Mouse (Mus musculus): ENCODE data around the gene Gm13695. TPM values are rescaled to one million over a fixed set of nuclear protein-coding genes. Genes with fewer than 3 reads are reported as not detected.
"Not testable (repeated sequence)": the region's sequence is repeated elsewhere in the genome, so short reads cannot be mapped to it uniquely, and the experiment has no call there.

The Gm13695 gene
- polyA plus RNA-seq, 1 experiment from 2014 or later: not detected

DNA sequence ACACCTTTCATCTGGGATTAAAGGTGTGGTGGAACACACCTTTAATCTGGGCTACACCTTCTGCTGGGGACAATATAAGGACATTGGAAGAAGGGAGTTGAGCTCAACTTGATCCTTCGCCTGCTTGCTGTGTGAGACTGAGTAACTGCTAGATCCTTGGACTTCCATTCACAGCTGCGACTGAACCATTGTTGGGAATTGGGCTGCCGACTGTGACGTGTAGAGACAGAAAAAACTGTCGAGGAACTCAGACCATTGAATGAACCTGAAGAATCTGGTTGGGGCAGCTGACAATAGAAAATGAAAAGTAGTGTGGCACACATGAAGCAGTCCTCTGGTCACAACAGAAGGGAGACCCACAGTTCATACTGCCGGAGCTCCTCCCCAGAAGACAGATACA, 17.3 kb downstream of the Gm13695 start, which contains the start of gene Gm13697:
TSS of gene Gm13697 (plus strand) at position 301 of the 400 bp plus-strand sequence.
- H3K4me1 ChIP-seq (replicated peaks; ENCODE audit: control insufficient read depth, insufficient read depth, low read length); H3K27ac ChIP-seq (ENCODE audit: low read length); H3K27me3 ChIP-seq (replicated peaks; ENCODE audit: control insufficient read depth, insufficient read depth, low read length); ATAC-seq; H3K4me2 ChIP-seq (ENCODE audit: low read length); H3K9me3 ChIP-seq (ENCODE audit: control insufficient read depth, low read length); H3K9ac ChIP-seq (replicated peaks; ENCODE audit: low read depth, low read length); H3K4me3 ChIP-seq (replicated peaks; ENCODE audit: low read length); H3K36me3 ChIP-seq (ENCODE audit: control insufficient read depth, insufficient read depth): not testable (repeated sequence)
- WGBS: no CpG with 5 or more reads among the region's 6 CpGs

GRCm38 (mm10) chr2:83990253-83990652, 23.1 kb downstream of the Gm13695 start, which contains the start of gene Gm13691:
Gene Gm13691 (plus strand): TSS chr2:83990553.
- H3K36me3 ChIP-seq (ENCODE audit: control insufficient read depth, insufficient read depth); H3K4me2 ChIP-seq (ENCODE audit: low read length); H3K9me3 ChIP-seq (ENCODE audit: control insufficient read depth, low read length); ATAC-seq; H3K4me1 ChIP-seq (replicated peaks; ENCODE audit: control insufficient read depth, insufficient read depth, low read length); H3K27me3 ChIP-seq (replicated peaks; ENCODE audit: control insufficient read depth, insufficient read depth, low read length); H3K27ac ChIP-seq (ENCODE audit: low read length); H3K4me3 ChIP-seq (replicated peaks; ENCODE audit: low read length); H3K9ac ChIP-seq (replicated peaks; ENCODE audit: low read depth, low read length): not testable (repeated sequence)
- no CpG with 5 or more reads among the region's 6 CpGs for WGBS

DNA sequence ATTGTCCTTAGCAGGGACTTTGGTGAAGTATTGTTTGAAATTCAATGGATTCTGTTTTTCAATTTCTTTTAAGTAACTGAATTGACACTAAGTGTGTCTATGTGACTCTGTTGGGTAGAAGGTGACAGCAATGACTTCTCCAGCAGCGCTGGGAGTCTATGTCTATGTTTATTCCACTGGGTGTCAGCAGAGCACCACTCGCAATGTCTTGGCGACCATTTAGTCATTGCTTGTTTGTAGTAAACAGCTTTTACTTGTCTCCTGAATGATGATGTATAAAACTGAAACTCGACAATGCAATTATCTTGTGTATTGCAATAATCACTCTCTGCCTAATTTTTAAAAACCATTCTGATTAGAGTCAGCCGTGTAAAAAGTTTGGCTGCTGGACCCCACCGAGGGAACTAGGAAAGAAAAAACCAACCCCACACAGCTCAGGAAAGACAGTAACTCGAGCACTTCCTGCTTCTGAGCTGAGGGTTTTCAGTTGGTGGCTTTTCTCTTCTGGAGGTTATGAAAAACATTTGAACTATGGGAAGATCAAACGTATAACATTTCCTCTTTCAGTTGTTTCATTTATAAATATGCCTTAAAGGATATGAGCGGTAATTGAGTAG, 26.6 kb downstream of the Gm13695 start:
- 71% methylated on average over 7 of the region's 9 CpGs for WGBS
- not testable (repeated sequence) for H3K27me3 ChIP-seq (replicated peaks; ENCODE audit: control insufficient read depth, insufficient read depth, low read length); H3K4me3 ChIP-seq (replicated peaks; ENCODE audit: low read length); H3K4me2 ChIP-seq (ENCODE audit: low read length); H3K9ac ChIP-seq (replicated peaks; ENCODE audit: low read depth, low read length); H3K9me3 ChIP-seq (ENCODE audit: control insufficient read depth, low read length); ATAC-seq; H3K27ac ChIP-seq (ENCODE audit: low read length); H3K4me1 ChIP-seq (replicated peaks; ENCODE audit: control insufficient read depth, insufficient read depth, low read length); H3K36me3 ChIP-seq (ENCODE audit: control insufficient read depth, insufficient read depth)

- not testable (repeated sequence) for H3K9ac ChIP-seq (replicated peaks; ENCODE audit: low read depth, low read length); H3K4me2 ChIP-seq (ENCODE audit: low read length); H3K9me3 ChIP-seq (ENCODE audit: control insufficient read depth, low read length); H3K36me3 ChIP-seq (ENCODE audit: control insufficient read depth, insufficient read depth); ATAC-seq; H3K27ac ChIP-seq (ENCODE audit: low read length); H3K4me3 ChIP-seq (replicated peaks; ENCODE audit: low read length); H3K27me3 ChIP-seq (replicated peaks; ENCODE audit: control insufficient read depth, insufficient read depth, low read length); H3K4me1 ChIP-seq (replicated peaks; ENCODE audit: control insufficient read depth, insufficient read depth, low read length)
- no CpG with 5 or more reads among the region's 3 CpGs for WGBS
These were observed 27.4 kb downstream of the Gm13695 start for GRCm38 (mm10) chr2:83994526-83994925.

- H3K27ac ChIP-seq (ENCODE audit: low read length): no peak overlapping the region
- WGBS: 38% methylated on average over 1 of the region's 1 CpGs
- peak; percentile 91 for ATAC-seq
These were observed 41.8 kb downstream of the Gm13695 start for GRCm38 (mm10) chr2:84008913-84009312.

GRCm38 (mm10) chr2:84009818-84010217, 42.7 kb downstream of the Gm13695 start:
- no peak overlapping the region for H3K4me2 ChIP-seq (ENCODE audit: low read length)
- 88% methylated on average over 3 of the region's 3 CpGs for WGBS
- no peaks in the 10 kb centered on the region for H3K9me3 ChIP-seq (ENCODE audit: control insufficient read depth, low read length)
- H3K4me3 ChIP-seq (replicated peaks; ENCODE audit: low read length): no peak overlapping the region
- H3K4me1 ChIP-seq (replicated peaks; ENCODE audit: control insufficient read depth, insufficient read depth, low read length): peaks cover 2% of the 10 kb centered on the region; the same call in 1 of the 2 replicates
- ATAC-seq: no peak
- H3K9ac ChIP-seq (replicated peaks; ENCODE audit: low read depth, low read length): no peak overlapping the region
- H3K27ac ChIP-seq (ENCODE audit: low read length): no peak overlapping the region
- H3K27me3 ChIP-seq (replicated peaks; ENCODE audit: control insufficient read depth, insufficient read depth, low read length): no peaks in the 10 kb centered on the region
- no peaks in the 10 kb centered on the region for H3K36me3 ChIP-seq (ENCODE audit: control insufficient read depth, insufficient read depth)

More at GRCm38 (mm10) chr2:84008913-84009312, 41.8 kb downstream of the Gm13695 start:
- no peaks in the 10 kb centered on the region for H3K9me3 ChIP-seq (ENCODE audit: control insufficient read depth, low read length)
- no peak overlapping the region for H3K9ac ChIP-seq (replicated peaks; ENCODE audit: low read depth, low read length)
- no peak overlapping the region for H3K4me3 ChIP-seq (replicated peaks; ENCODE audit: low read length)
- H3K4me1 ChIP-seq (replicated peaks; ENCODE audit: control insufficient read depth, insufficient read depth, low read length): peaks cover 2% of the 10 kb centered on the region; the same call in 1 of the 2 replicates
- H3K36me3 ChIP-seq (ENCODE audit: control insufficient read depth, insufficient read depth): no peaks in the 10 kb centered on the region
- no peaks in the 10 kb centered on the region for H3K27me3 ChIP-seq (replicated peaks; ENCODE audit: control insufficient read depth, insufficient read depth, low read length)
- no peak overlapping the region for H3K4me2 ChIP-seq (ENCODE audit: low read length)

DNA sequence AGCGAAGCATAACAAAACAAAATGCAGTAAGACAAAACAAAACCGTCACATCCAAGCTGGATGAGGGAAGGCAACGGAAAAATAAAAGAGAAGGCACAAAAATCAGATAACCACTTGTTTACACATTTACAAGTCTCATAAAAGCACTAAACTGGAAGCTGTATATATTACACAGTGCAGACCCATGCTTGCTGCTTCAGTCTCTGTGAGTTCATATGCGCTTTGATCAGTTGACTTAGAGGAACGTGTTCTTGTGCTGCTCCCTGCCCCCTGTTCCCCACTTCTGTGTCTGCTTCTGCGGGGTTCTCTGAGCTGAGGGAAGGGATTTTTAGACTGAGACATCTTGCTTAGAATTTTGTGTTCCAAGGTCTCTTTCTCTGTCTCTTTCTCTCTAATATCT, 47.5 kb downstream of the Gm13695 start:
- H3K4me2 ChIP-seq (ENCODE audit: low read length): no peak overlapping the region
- no peaks in the 10 kb centered on the region for H3K9me3 ChIP-seq (ENCODE audit: control insufficient read depth, low read length)
- no peak for ATAC-seq
- no peak overlapping the region for H3K4me3 ChIP-seq (replicated peaks; ENCODE audit: low read length)
- no peaks in the 10 kb centered on the region for H3K27me3 ChIP-seq (replicated peaks; ENCODE audit: control insufficient read depth, insufficient read depth, low read length)
- no peak overlapping the region for H3K27ac ChIP-seq (ENCODE audit: low read length)
- no peak overlapping the region for H3K9ac ChIP-seq (replicated peaks; ENCODE audit: low read depth, low read length)
- no peaks in the 10 kb centered on the region for H3K4me1 ChIP-seq (replicated peaks; ENCODE audit: control insufficient read depth, insufficient read depth, low read length)
- H3K36me3 ChIP-seq (ENCODE audit: control insufficient read depth, insufficient read depth): no peaks in the 10 kb centered on the region
- 75% methylated on average over 6 of the region's 6 CpGs for WGBS

DNA sequence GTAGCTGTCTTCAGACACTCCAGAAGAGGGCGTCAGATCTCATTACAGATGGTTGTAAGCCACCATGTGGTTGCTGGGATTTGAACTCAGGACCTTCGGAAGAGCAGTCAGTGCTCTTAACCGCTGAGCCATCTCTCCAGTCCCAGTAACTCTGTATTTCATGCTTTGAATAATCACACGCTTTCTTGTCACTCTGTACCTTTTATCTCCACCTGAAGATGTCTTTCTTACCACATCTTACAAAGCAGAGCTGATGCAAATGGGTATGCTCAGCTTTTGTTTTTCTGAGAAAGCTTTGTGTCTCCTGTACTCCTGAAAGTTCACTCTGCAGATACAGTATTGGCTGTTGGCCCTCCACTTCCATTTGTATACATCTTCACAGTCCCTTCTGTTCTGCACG, 49.2 kb downstream of the Gm13695 start:
- not testable (repeated sequence) for H3K36me3 ChIP-seq (ENCODE audit: control insufficient read depth, insufficient read depth); H3K4me3 ChIP-seq (replicated peaks; ENCODE audit: low read length); H3K9me3 ChIP-seq (ENCODE audit: control insufficient read depth, low read length); H3K27me3 ChIP-seq (replicated peaks; ENCODE audit: control insufficient read depth, insufficient read depth, low read length); H3K27ac ChIP-seq (ENCODE audit: low read length); ATAC-seq; H3K4me2 ChIP-seq (ENCODE audit: low read length); H3K9ac ChIP-seq (replicated peaks; ENCODE audit: low read depth, low read length); H3K4me1 ChIP-seq (replicated peaks; ENCODE audit: control insufficient read depth, insufficient read depth, low read length)
- WGBS: 83% methylated on average over 5 of the region's 5 CpGs

- no peaks in the 10 kb centered on the region for H3K9me3 ChIP-seq (ENCODE audit: control insufficient read depth, low read length)
- no peak overlapping the region for H3K4me3 ChIP-seq (replicated peaks; ENCODE audit: low read length)
- no peak overlapping the region for H3K9ac ChIP-seq (replicated peaks; ENCODE audit: low read depth, low read length)
- ATAC-seq: no peak
- H3K27me3 ChIP-seq (replicated peaks; ENCODE audit: control insufficient read depth, insufficient read depth, low read length): no peaks in the 10 kb centered on the region
- no peak overlapping the region for H3K27ac ChIP-seq (ENCODE audit: low read length)
- no peak overlapping the region for H3K4me2 ChIP-seq (ENCODE audit: low read length)
- WGBS: 63% methylated on average over 3 of the region's 3 CpGs
- no peaks in the 10 kb centered on the region for H3K4me1 ChIP-seq (replicated peaks; ENCODE audit: control insufficient read depth, insufficient read depth, low read length)
- no peaks in the 10 kb centered on the region for H3K36me3 ChIP-seq (ENCODE audit: control insufficient read depth, insufficient read depth)
These were observed 51.2 kb downstream of the Gm13695 start for GRCm38 (mm10) chr2:84018330-84018729.

Measured in forebrain, embryonic 16.5 days (tissue).